Mouse (Mus musculus) ES-E14 (cell line): ENCODE measurements around the gene Oxsm. TPM values are rescaled to one million over a fixed set of nuclear protein-coding genes. Genes with fewer than 3 reads are reported as not detected.
A peak's percentile ranks its signal among the peaks of the same experiment; 100 is the strongest.

Source experiments
- DNase-seq: peaks from one replicate; pipeline ENCODE4 v3.0.0-alpha.2; 2013; ENCODE audit warnings: low read depth, low spot score
- H3K27ac ChIP-seq: 2 replicates; pipeline ENCODE4 v1.5.1; 2012; ENCODE audit warnings: low read depth, mild to moderate bottlenecking, low read length, moderate library complexity, mixed read lengths; ENCODE audit not compliant: poor library complexity, insufficient read depth, severe bottlenecking
- H3K36me3 ChIP-seq: 2 replicates; pipeline ENCODE4 v1.6.1; 2012; ENCODE audit warnings: mild to moderate bottlenecking, low read length, moderate library complexity, mixed read lengths; ENCODE audit not compliant: control insufficient read depth, poor library complexity, insufficient read depth, severe bottlenecking
- H3K4me1 ChIP-seq, 2 experiments: fragments of 150-350 bp in 1 of 2; sonication (generic) in 1 of 2; 2 replicates each; pipeline ENCODE4 v1.6.1; 2012; ENCODE audit warnings: low read length in 2 of 2, mild to moderate bottlenecking in 1 of 2, mixed read lengths in 1 of 2; ENCODE audit not compliant: control insufficient read depth in 2 of 2, insufficient read depth in 2 of 2, poor library complexity in 1 of 2
- H3K4me3 ChIP-seq, 2 experiments: fragments of 150-350 bp in 1 of 2; sonication (generic) in 1 of 2; 2 replicates each; pipeline ENCODE4 v1.5.1; 2012; ENCODE audit warnings: low read length in 2 of 2, low read depth in 1 of 2, mild to moderate bottlenecking in 1 of 2, mixed read lengths in 1 of 2; ENCODE audit not compliant: insufficient read depth in 1 of 2, poor library complexity in 1 of 2, severe bottlenecking in 1 of 2
- H3K9ac ChIP-seq: 2 replicates; pipeline ENCODE4 v1.6.1; 2012; ENCODE audit warnings: low read depth, mild to moderate bottlenecking, low read length, mixed read lengths; ENCODE audit not compliant: poor library complexity, insufficient read depth, severe bottlenecking
- H3K9me3 ChIP-seq: fragments of 150-350 bp; sonication (generic); 2 replicates; pipeline ENCODE4 v1.6.1; 2012; ENCODE audit warnings: low read depth, mild to moderate bottlenecking, low read length; ENCODE audit not compliant: control insufficient read depth, insufficient read depth
- CHD2 ChIP-seq: IDR thresholded peaks from 2 replicates; pipeline ENCODE4 v1.6.1; 2014; ENCODE audit warnings: mild to moderate bottlenecking, low read depth, low read length, inconsistent platforms
- HCFC1 ChIP-seq: IDR thresholded peaks from 2 replicates; pipeline ENCODE4 v1.6.1; 2012; ENCODE audit warnings: low read length, inconsistent platforms, borderline replicate concordance; ENCODE audit not compliant: insufficient read depth
- MAFK ChIP-seq: IDR thresholded peaks from 2 replicates; pipeline ENCODE4 v1.6.1; 2014; ENCODE audit warnings: mild to moderate bottlenecking, low read depth, low read length, inconsistent platforms; ENCODE audit not compliant: insufficient read depth
- ZC3H11A ChIP-seq: IDR thresholded peaks from 2 replicates; pipeline ENCODE4 v1.6.1; 2012; ENCODE audit warnings: low read depth, mild to moderate bottlenecking, inconsistent platforms, low read length, borderline replicate concordance
- ZNF384 ChIP-seq: IDR thresholded peaks from 2 replicates; pipeline ENCODE4 v1.6.1; 2012; ENCODE audit warnings: low read depth, low read length, inconsistent platforms
- in situ Hi-C, 2 experiments: fragments of 600-800 bp; cut with MboI; formaldehyde crosslinking; loops; one replicate each; pipeline ENCODE4 v1.15.1; 2025; ENCODE audit warnings: low sequenced_read_pairs in 2 of 2, inconsistent platforms in 1 of 2; ENCODE audit not compliant: unreplicated experiment in 2 of 2
- total RNA-seq: library from RNA; depleted of rRNA; stranded (reverse); fragments of 300-350 nt; gene quantifications from 2 replicates; pipeline ENCODE4 v1.2.3, GENCODE M21; 2012

Gene Oxsm
- total RNA-seq, 1 experiment, result 6.7 TPM

- no peak overlapping the region for H3K9ac ChIP-seq
- no peaks in the 10 kb centered on the region; the same call in 1 of the 2 replicates for H3K36me3 ChIP-seq
- no peaks in the 10 kb centered on the region for H3K4me1 ChIP-seq
- DNase-seq, result no peak
- H3K9me3 ChIP-seq, result no peaks in the 10 kb centered on the region
- TF ChIP-seq CHD2, result no peak
- no peak for TF ChIP-seq ZNF384
- no peak for TF ChIP-seq HCFC1
- TF ChIP-seq ZC3H11A, result no peak
- TF ChIP-seq MAFK, result no peak
- H3K4me3 ChIP-seq, result peak overlapping the region in 1 of 2 experiments; percentile 75; a peak in 2 of 4 replicates
- in situ Hi-C loops, result no loop called here
- H3K27ac ChIP-seq, result no peak overlapping the region
Measured at GRCm38 (mm10) chr14:16242193-16242815, 7.3 kb downstream of the Oxsm start.

GRCm38 (mm10) chr14:16236466-16236865, 13.1 kb downstream of the Oxsm start:
- no peaks in the 10 kb centered on the region for H3K9me3 ChIP-seq
- TF ChIP-seq MAFK, result no peak
- no peak for DNase-seq
- no peak overlapping the region for H3K4me3 ChIP-seq
- in situ Hi-C loops, result no loop called here
- no peak overlapping the region for H3K27ac ChIP-seq
- H3K36me3 ChIP-seq, result no peaks in the 10 kb centered on the region; the same call in 1 of the 2 replicates
- no peaks in the 10 kb centered on the region for H3K4me1 ChIP-seq
- H3K9ac ChIP-seq, result no peak overlapping the region

GRCm38 (mm10) chr14:16233515-16233914, 16.1 kb downstream of the Oxsm start:
- H3K4me3 ChIP-seq, result no peak overlapping the region
- in situ Hi-C loops, result no loop called here
- no peaks in the 10 kb centered on the region for H3K4me1 ChIP-seq
- no peaks in the 10 kb centered on the region for H3K9me3 ChIP-seq
- TF ChIP-seq CHD2, result no peak
- no peak for TF ChIP-seq HCFC1
- TF ChIP-seq ZC3H11A, result no peak
- TF ChIP-seq MAFK, result no peak
- TF ChIP-seq ZNF384, result no peak
- H3K27ac ChIP-seq, result no peak overlapping the region
- no peak overlapping the region for H3K9ac ChIP-seq
- no peak for DNase-seq
- H3K36me3 ChIP-seq, result no peaks in the 10 kb centered on the region

- no peak overlapping the region for H3K4me3 ChIP-seq
- no peak overlapping the region for H3K9ac ChIP-seq
- no peaks in the 10 kb centered on the region for H3K4me1 ChIP-seq
- H3K27ac ChIP-seq, result no peak overlapping the region
- no peak for TF ChIP-seq ZC3H11A
- TF ChIP-seq ZNF384, result no peak
- no peak for TF ChIP-seq CHD2
- no peak for TF ChIP-seq MAFK
- TF ChIP-seq HCFC1, result no peak
- DNase-seq, result no peak
- in situ Hi-C loops, result no loop called here
- H3K9me3 ChIP-seq, result no peaks in the 10 kb centered on the region
- no peaks in the 10 kb centered on the region for H3K36me3 ChIP-seq
Measured at GRCm38 (mm10) chr14:16230581-16230980, 19.0 kb downstream of the Oxsm start.

DNA sequence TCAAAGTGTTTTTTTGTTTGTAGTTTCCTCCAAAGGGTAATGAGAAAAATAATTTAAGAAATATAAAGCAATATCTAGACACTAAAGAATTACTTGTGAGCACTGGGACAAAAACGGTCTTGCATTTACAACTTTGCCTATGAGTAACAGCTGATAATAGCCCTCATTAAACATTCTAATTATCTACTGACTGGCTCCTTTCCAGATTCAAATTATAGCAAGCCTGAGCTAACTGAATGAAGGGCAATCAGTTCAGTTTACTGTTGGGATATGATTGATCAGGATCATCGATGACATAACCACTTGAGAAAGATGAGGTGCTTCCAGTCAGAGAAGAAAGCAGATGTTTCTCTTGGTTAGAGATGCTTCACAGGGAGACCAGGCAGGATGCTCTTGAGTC, 20.2 kb downstream of the Oxsm start:
- Histone ChIP-seq H3K27ac (no peak overlapping the region), H3K4me1 (no peaks in the 10 kb centered on the region), H3K36me3 (no peaks in the 10 kb centered on the region), H3K9ac (no peak overlapping the region), H3K4me3 (no peak overlapping the region), H3K9me3 (no peaks in the 10 kb centered on the region)
- TF ChIP-seq ZC3H11A (no peak), HCFC1 (no peak), ZNF384 (no peak), CHD2 (no peak), MAFK (no peak)
- DNase-seq, result no peak
- in situ Hi-C loops, result no loop called here
